Mouse (Mus musculus) CH12.LX (cell line): ENCODE results near the gene Trappc2l. TPM values are rescaled to one million over a fixed set of nuclear protein-coding genes. Genes with fewer than 3 reads are reported as not detected.

ENCODE experiments used
- DNase-seq: peaks from one replicate; pipeline ENCODE4 v3.0.0-alpha.2; 2013; ENCODE audit errors: extremely low read depth
- H3K27ac ChIP-seq: 2 replicates; pipeline ENCODE4 v1.5.1; 2012; ENCODE audit warnings: low read depth, mild to moderate bottlenecking, control low read depth, moderate library complexity; ENCODE audit not compliant: insufficient read depth
- H3K27me3 ChIP-seq: replicated peaks from 2 replicates; pipeline ENCODE3; 2012; ENCODE audit warnings: inconsistent platforms
- H3K36me3 ChIP-seq, 2 experiments: replicated peaks in 1 of 2; 2 replicates each; pipeline versions ENCODE3 to v1.6.1; 2012; ENCODE audit warnings: inconsistent platforms in 1 of 2, low read length in 1 of 2, mild to moderate bottlenecking in 1 of 2, mixed read lengths in 1 of 2, moderate library complexity in 1 of 2; ENCODE audit not compliant: control insufficient read depth in 1 of 2, insufficient read depth in 1 of 2
- H3K4me1 ChIP-seq, 2 experiments: 2 replicates each; pipeline ENCODE4 v1.6.1; 2012; ENCODE audit warnings: inconsistent platforms in 1 of 2, moderate library complexity in 1 of 2; ENCODE audit not compliant: insufficient read depth in 2 of 2, control insufficient read depth in 1 of 2
- H3K4me2 ChIP-seq: 2 replicates; pipeline ENCODE4 v1.6.1; 2012; ENCODE audit warnings: low read depth, mild to moderate bottlenecking, control low read depth; ENCODE audit not compliant: poor library complexity, insufficient read depth, severe bottlenecking
- H3K4me3 ChIP-seq, 3 experiments: fragments of 150-350 bp in 1 of 3; sonication (generic) in 1 of 3; replicated peaks in 1 of 3; 2 replicates each; pipeline versions ENCODE3 to v1.5.1; 2011 to 2012; ENCODE audit warnings: low read depth in 2 of 3, low read length in 2 of 3, mild to moderate bottlenecking in 2 of 3, moderate library complexity in 2 of 3, control low read depth in 1 of 3, improper control_type of control experiment in 1 of 3, inconsistent platforms in 1 of 3, mixed read lengths in 1 of 3; ENCODE audit not compliant: poor library complexity in 1 of 3
- H3K79me2 ChIP-seq: replicated peaks from 2 replicates; pipeline ENCODE4 v1.6.1; 2012; ENCODE audit warnings: mild to moderate bottlenecking, moderate library complexity; ENCODE audit not compliant: control insufficient read depth, poor library complexity, insufficient read depth, severe bottlenecking; ENCODE audit errors: extremely low read depth
- H3K9ac ChIP-seq: 2 replicates; pipeline ENCODE4 v1.6.1; 2012; ENCODE audit warnings: low read depth, mild to moderate bottlenecking, control low read depth, moderate library complexity; ENCODE audit not compliant: insufficient read depth
- H3K9me3 ChIP-seq: replicated peaks from 2 replicates; pipeline ENCODE3; 2012; ENCODE audit warnings: low read length, inconsistent platforms, mixed read lengths
- CHD1 ChIP-seq: IDR thresholded peaks from 2 replicates; pipeline ENCODE4 v1.6.1; 2012; ENCODE audit warnings: low read depth, low read length, improper control_type of control experiment, inconsistent platforms
- E2F4 ChIP-seq: IDR thresholded peaks from 2 replicates; pipeline ENCODE4 v1.6.1; 2011; ENCODE audit warnings: low read depth, low read length, improper control_type of control experiment; ENCODE audit not compliant: insufficient replicate concordance
- ELF1 ChIP-seq: IDR thresholded peaks from 2 replicates; pipeline ENCODE4 v1.6.1; 2014; ENCODE audit warnings: low read depth, mild to moderate bottlenecking, inconsistent platforms, low read length, improper control_type of control experiment
- HCFC1 ChIP-seq: IDR thresholded peaks from 2 replicates; pipeline ENCODE4 v1.6.1; 2012; ENCODE audit warnings: low read depth, mild to moderate bottlenecking, inconsistent platforms, low read length, improper control_type of control experiment
- JUN ChIP-seq: IDR thresholded peaks from 2 replicates; pipeline ENCODE4 v1.6.1; 2011; ENCODE audit warnings: low read depth, mild to moderate bottlenecking, low read length, improper control_type of control experiment, moderate library complexity; ENCODE audit not compliant: insufficient read depth
- JUND ChIP-seq: conservative IDR thresholded peaks from 2 replicates; pipeline ENCODE4 v1.6.1; 2011; ENCODE audit warnings: low read depth, low read length, improper control_type of control experiment
- MAFK ChIP-seq: IDR thresholded peaks from 2 replicates; pipeline ENCODE4 v1.6.1; 2011; ENCODE audit warnings: low read length, improper control_type of control experiment; ENCODE audit not compliant: insufficient replicate concordance
- MAX ChIP-seq: IDR thresholded peaks from 2 replicates; pipeline ENCODE4 v1.6.1; 2011; ENCODE audit warnings: low read length, improper control_type of control experiment
- MYC ChIP-seq: IDR thresholded peaks from 2 replicates; pipeline ENCODE4 v1.6.1; 2011; ENCODE audit warnings: low read depth, mild to moderate bottlenecking, improper control_type of control experiment, low read length
- POLR2AphosphoS2 ChIP-seq: IDR thresholded peaks from 2 replicates; pipeline ENCODE4 v1.6.1; 2011; ENCODE audit warnings: low read depth, low read length, improper control_type of control experiment
- TCF12 ChIP-seq: IDR thresholded peaks from 2 replicates; pipeline ENCODE4 v1.6.1; 2014; ENCODE audit warnings: low read depth, mild to moderate bottlenecking, inconsistent platforms, low read length, improper control_type of control experiment
- UBTF ChIP-seq: IDR thresholded peaks from 2 replicates; pipeline ENCODE4 v1.6.1; 2012; ENCODE audit warnings: low read depth, mild to moderate bottlenecking, inconsistent platforms, low read length, improper control_type of control experiment, moderate library complexity
- USF2 ChIP-seq: conservative IDR thresholded peaks from 2 replicates; pipeline ENCODE4 v1.6.1; 2011; ENCODE audit warnings: low read depth, low read length, improper control_type of control experiment
- ZC3H11A ChIP-seq: IDR thresholded peaks from 2 replicates; pipeline ENCODE4 v1.6.1; 2012; ENCODE audit warnings: low read depth, mild to moderate bottlenecking, inconsistent platforms, low read length, improper control_type of control experiment
- ZKSCAN1 ChIP-seq: IDR thresholded peaks from 2 replicates; pipeline ENCODE4 v1.6.1; 2012; ENCODE audit warnings: low read depth, inconsistent platforms, low read length, improper control_type of control experiment, borderline replicate concordance
- ZMIZ1 ChIP-seq: IDR thresholded peaks from 2 replicates; pipeline ENCODE4 v1.6.1; 2012; ENCODE audit warnings: low read depth, mild to moderate bottlenecking, inconsistent platforms, low read length, improper control_type of control experiment
- dilution Hi-C: fragments of 300-500 bp; cut with MboI; formaldehyde crosslinking; loops from 2 replicates; pipeline ENCODE4 v1.14.3; 2020; ENCODE audit warnings: low sequenced_read_pairs; ENCODE audit not compliant: extremely low pct_unique_long_range_greater_than_20kb, extremely low pct_ligation_motif_present
- in situ Hi-C: fragments of 300-500 bp; cut with MboI; formaldehyde crosslinking; loops from 3 replicates; pipeline ENCODE4 v1.14.3; 2019; ENCODE audit warnings: low sequenced_read_pairs, low pct_ligation_motif_present, low pct_unique_long_range_greater_than_20kb, mixed read lengths
- polyA plus RNA-seq: library from polyadenylated mRNA; unstranded; fragments of >175 nt; gene quantifications from 2 replicates; pipeline ENCODE4 v1.2.1, GENCODE M21; 2012; ENCODE audit warnings: low read depth; ENCODE audit not compliant: insufficient read length
- total RNA-seq, 2 experiments: library from RNA; depleted of rRNA; stranded (reverse); fragments of 300-350 nt in 1 of 2; fragments of >200 nt in 1 of 2; gene quantifications; 2 replicates each; pipeline ENCODE4 v1.2.3; 2012 to 2014

The Trappc2l gene
- total and polyA plus RNA-seq, 3 experiments = 15.7 to 67.0 (median 36.0) TPM

DNA sequence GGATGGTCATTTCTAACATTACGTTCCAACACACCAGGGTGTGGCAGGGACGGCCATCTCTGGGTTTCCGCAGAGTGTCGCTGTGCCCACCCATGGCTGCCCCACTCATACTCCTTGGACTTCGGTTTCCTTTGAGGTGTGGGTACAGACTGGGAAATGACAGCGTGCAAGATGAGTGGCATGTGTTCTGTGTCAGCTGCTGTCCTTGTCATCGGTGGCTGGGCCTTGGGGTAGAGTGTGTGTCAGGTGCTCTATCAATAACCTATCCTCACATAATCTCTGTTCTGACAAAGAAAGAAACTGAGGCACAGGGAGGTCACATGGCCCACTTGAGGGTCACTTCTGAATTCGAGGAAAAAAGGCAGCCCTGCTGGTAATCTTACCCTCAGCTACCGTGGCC is 25.8 kb downstream of the Trappc2l start:
- H3K36me3 ChIP-seq = peaks cover 89 to 99% of the 10 kb centered on the region in 2 experiments

GRCm38 (mm10) chr8:122638601-122639000 is 27.2 kb downstream of the Trappc2l start:
- Histone ChIP-seq H3K79me2 (no peaks in the 10 kb centered on the region), H3K27me3 (no peaks in the 10 kb centered on the region), H3K4me1 (peaks cover 0 to 5% of the 10 kb centered on the region in 2 experiments; a peak in 1 of 4 replicates), H3K9me3 (no peaks in the 10 kb centered on the region), H3K9ac (no peak overlapping the region), H3K4me2 (no peak overlapping the region), H3K27ac (no peak overlapping the region), H3K4me3 (no peak overlapping the region), H3K36me3 (peaks cover 92 to 100% of the 10 kb centered on the region in 2 experiments)
- no peak for DNase-seq
- no peak for TF ChIP-seq E2F4
- TF ChIP-seq ZKSCAN1 = no peak
- dilution Hi-C loops (no loop called here), in situ Hi-C loops (no loop called here)

More for the DNA sequence above, 25.8 kb downstream of the Trappc2l start:
- Histone ChIP-seq H3K27ac (no peak overlapping the region), H3K4me2 (no peak overlapping the region), H3K4me3 (no peak overlapping the region), H3K27me3 (no peaks in the 10 kb centered on the region), H3K4me1 (peaks cover 0 to 5% of the 10 kb centered on the region in 2 experiments; a peak in 1 of 4 replicates), H3K9me3 (no peaks in the 10 kb centered on the region), H3K9ac (no peak overlapping the region)
- dilution Hi-C loops = no loop called here
- DNase-seq = no peak
- TF ChIP-seq MAFK = no peak
- no peak for TF ChIP-seq UBTF
- TF ChIP-seq E2F4 = no peak
- TF ChIP-seq HCFC1 = no peak
- no peak for TF ChIP-seq ELF1
- no peak for TF ChIP-seq MYC
- no peak for TF ChIP-seq ZC3H11A
- TF ChIP-seq JUND = no peak
- TF ChIP-seq POLR2AphosphoS2 = no peak
- TF ChIP-seq MAX = no peak
- no peak for TF ChIP-seq CHD1
- no peak for TF ChIP-seq TCF12
- TF ChIP-seq ZMIZ1 = no peak
- TF ChIP-seq JUN = no peak
- no peak for TF ChIP-seq USF2
- TF ChIP-seq, all 38 proteins: peak for 0
- H3K79me2 ChIP-seq = no peaks in the 10 kb centered on the region
- in situ Hi-C loops = no loop called here
